Mouse (Mus musculus) intestine, embryonic 16.5 days (tissue): ENCODE data around the gene Ctdsp2. TPM values are rescaled to one million over a fixed set of nuclear protein-coding genes. Genes with fewer than 3 reads are reported as not detected.

ENCODE experiments used
- ATAC-seq: fragments of 200-750 bp; cut with Nextera tagmentation; 2 replicates; pipeline ENCODE4 v1.8.0; 2017; ENCODE audit warnings: moderate TSS enrichment, moderate library complexity
- H3K27ac ChIP-seq: fragments of 300-500 bp; sonication (generic); 2 replicates; pipeline ENCODE4 v1.5.1; 2014; ENCODE audit warnings: mild to moderate bottlenecking, low read length
- H3K27me3 ChIP-seq: fragments of 300-500 bp; sonication (generic); replicated peaks from 2 replicates; pipeline ENCODE4 v1.6.1; 2014; ENCODE audit warnings: low read length, control low read depth, mixed read lengths; ENCODE audit not compliant: control insufficient read depth, insufficient read depth
- H3K36me3 ChIP-seq: fragments of 300-500 bp; sonication (generic); 2 replicates; pipeline ENCODE4 v1.6.1; 2014; ENCODE audit warnings: low read length, control low read depth; ENCODE audit not compliant: control insufficient read depth, insufficient read depth
- H3K4me1 ChIP-seq: fragments of 300-500 bp; sonication (generic); 2 replicates; pipeline ENCODE4 v1.6.1; 2014; ENCODE audit warnings: low read length, control low read depth, mixed read lengths; ENCODE audit not compliant: control insufficient read depth, insufficient read depth
- H3K4me2 ChIP-seq: fragments of 300-500 bp; sonication (generic); 2 replicates; pipeline ENCODE4 v1.6.1; 2014; ENCODE audit warnings: low read depth, low read length, control low read depth
- H3K4me3 ChIP-seq: fragments of 300-500 bp; sonication (generic); 2 replicates; pipeline ENCODE4 v1.5.1; 2014; ENCODE audit warnings: mild to moderate bottlenecking, low read length
- H3K9ac ChIP-seq: fragments of 300-500 bp; sonication (generic); 2 replicates; pipeline ENCODE4 v1.6.1; 2014; ENCODE audit warnings: low read depth, low read length
- H3K9me3 ChIP-seq: fragments of 300-500 bp; sonication (generic); 2 replicates; pipeline ENCODE4 v1.6.1; 2016; ENCODE audit warnings: low read length, control low read depth; ENCODE audit not compliant: control insufficient read depth
- WGBS: fragments of 180-500 bp; shearing (Covaris S2); extraction: QIAGEN DNeasy Blood & Tissue Kit; methylation state at CpG from one replicate; pipeline ENCODE4 v1.1.7; 2014; 5-methylcytosine and 5-hydroxymethylcytosine counted together
- polyA plus RNA-seq: library from polyadenylated mRNA; unstranded; fragments of >200 nt; fragmentation: Nextera tagmentation; extraction: Ambion mirVana; gene quantifications from 2 replicates; pipeline ENCODE4 v1.2.1, GENCODE M21; 2015

The Ctdsp2 gene
- polyA plus RNA-seq, 1 experiment from 2014 or later: 41.2 TPM

DNA sequence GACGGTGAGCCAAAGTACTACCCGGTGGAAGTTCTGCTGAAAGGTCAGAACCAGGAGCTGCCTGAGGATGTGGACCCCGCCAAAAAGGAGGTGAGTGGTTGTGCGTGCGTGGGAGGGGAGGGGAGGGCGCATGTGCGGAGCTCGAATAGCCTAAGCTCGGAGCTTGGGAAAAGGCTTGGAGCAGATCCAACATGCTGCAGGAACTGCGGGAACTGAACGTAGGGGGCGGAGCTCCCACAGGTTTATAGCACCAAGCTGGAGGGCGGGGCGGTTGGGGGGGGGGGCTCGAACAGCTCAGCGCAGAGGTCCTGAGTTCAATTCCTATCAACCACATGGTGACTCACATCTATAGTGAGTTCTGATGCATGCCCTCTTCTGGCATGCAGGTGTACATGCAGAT, 39.9 kb downstream of the Ctdsp2 start:
- no peak for ATAC-seq
- no peak overlapping the region for H3K4me3 ChIP-seq

DNA sequence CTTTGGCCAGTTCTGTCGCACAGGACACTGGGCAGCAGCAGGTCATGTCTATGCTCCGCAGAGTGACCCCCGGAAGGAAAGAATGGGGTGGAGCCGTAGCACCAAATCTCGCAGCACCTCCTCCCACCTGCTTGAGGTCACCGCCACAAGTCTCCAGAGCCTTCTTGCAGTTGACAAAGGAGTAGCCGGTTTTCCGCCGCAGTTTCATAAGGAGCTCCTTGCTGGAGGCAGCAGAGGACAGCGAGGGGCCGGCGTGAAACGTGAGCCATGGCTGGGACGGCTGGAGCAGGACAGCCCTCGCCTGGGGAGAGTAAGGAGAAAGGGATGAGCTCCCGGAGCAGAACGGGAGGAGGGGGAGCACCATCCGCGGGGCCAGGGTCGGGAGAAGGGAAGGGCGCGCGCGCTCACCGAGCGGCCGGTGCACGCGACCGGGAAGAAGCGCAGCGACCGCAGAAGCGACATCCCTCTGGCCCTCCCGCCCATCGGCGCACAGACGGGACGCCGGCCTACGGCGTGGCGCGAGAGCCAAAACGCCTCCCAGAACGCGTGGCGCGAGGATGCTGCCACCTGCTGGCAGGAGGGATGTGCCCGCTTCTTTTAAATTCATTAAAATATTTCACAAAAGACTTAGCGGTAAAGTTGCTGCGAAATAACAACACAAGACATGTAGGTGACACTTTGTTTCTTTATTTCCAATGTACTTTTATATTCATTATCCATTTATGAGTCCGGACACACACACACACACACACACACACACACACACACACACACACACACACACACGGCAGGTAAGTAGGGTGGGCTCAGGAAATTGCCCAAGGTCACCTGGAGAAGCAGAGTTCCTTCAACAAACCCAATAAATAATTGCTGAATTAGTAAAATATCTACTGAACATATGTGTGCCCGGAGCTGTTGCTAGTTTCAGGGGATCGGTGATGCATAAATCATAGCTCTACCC, 52.1 kb downstream of the Ctdsp2 start, which contains the start of gene Tsfm:
TSS of gene Tsfm (minus strand) at position 505 of the 961 bp plus-strand sequence.
- 6% methylated on average over 56 of the region's 56 CpGs for WGBS
- H3K4me2 ChIP-seq: peak within 1 kb of the TSS; percentile 89
- ATAC-seq: peak; percentile 94
- H3K9ac ChIP-seq: peak within 1 kb of the TSS; percentile 96
- peaks cover 5% of the 10 kb centered on the region; the same call in 1 of the 2 replicates for H3K4me1 ChIP-seq
- peak within 1 kb of the TSS; percentile 94 for H3K4me3 ChIP-seq
- H3K36me3 ChIP-seq: peaks cover 2% of the 10 kb centered on the region
- peak within 1 kb of the TSS; percentile 74 for H3K27ac ChIP-seq
- H3K27me3 ChIP-seq: no peaks in the 10 kb centered on the region
- no peaks in the 10 kb centered on the region for H3K9me3 ChIP-seq

More for the DNA sequence above, 39.9 kb downstream of the Ctdsp2 start:
- Histone ChIP-seq H3K4me2 (no peak overlapping the region), H3K36me3 (no peaks in the 10 kb centered on the region), H3K27me3 (no peaks in the 10 kb centered on the region), H3K9ac (no peak overlapping the region), H3K27ac (no peak overlapping the region), H3K9me3 (no peaks in the 10 kb centered on the region), H3K4me1 (no peaks in the 10 kb centered on the region)
- 77% methylated on average over 16 of the region's 16 CpGs for WGBS

DNA sequence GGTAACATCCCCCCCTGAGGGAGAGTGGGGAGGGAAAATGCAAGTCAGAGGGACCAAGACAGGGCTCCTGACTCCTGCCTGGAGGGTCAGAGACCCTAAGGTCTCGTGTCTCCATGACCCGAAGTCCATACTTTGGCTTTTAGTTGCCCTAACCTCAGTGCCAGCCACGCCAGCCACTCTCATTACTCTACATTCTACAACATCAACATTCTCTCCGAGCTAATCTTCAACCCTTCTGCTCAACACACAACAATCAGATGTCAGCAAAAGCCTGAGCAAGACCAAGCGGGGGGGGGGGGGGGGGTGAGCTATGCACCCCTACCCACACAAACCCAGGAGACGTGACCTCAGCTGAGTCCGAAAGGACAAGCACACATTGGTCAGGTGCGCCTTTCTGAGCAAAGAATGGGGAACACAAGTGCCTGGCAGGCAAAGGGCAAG, 54.8 kb downstream of the Ctdsp2 start:
- H3K4me3 ChIP-seq: no peak overlapping the region
- H3K9me3 ChIP-seq: no peaks in the 10 kb centered on the region
- no peak for ATAC-seq
- H3K4me1 ChIP-seq: peaks cover 5% of the 10 kb centered on the region; the same call in 1 of the 2 replicates
- H3K27me3 ChIP-seq: no peaks in the 10 kb centered on the region
- no peak overlapping the region for H3K27ac ChIP-seq
- no peak overlapping the region for H3K4me2 ChIP-seq
- H3K36me3 ChIP-seq: no peaks in the 10 kb centered on the region
- no peak overlapping the region for H3K9ac ChIP-seq
- 80% methylated on average over 7 of the region's 8 CpGs for WGBS

DNA sequence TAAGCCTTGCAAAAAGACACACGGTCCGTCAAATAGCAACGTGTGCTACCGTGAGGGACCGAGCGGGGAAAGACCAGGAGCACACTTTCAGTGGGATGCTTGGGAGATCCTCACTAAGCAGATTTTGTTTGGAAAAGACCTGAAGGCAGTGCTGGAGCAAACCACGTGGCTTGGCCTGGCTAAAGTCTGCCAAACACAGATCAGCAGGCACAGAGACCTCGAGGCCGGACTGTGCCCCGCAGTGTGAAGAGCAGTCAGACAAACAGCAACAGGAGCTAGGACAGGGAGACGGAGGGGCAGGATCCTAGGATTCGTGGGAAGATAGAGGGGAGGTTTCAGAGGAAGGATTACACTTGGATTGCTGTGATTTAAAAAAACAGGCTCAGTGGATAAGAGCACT, 57.8 kb downstream of the Ctdsp2 start:
- no peaks in the 10 kb centered on the region for H3K9me3 ChIP-seq
- H3K9ac ChIP-seq: no peak overlapping the region
- no peak overlapping the region for H3K4me2 ChIP-seq
- H3K4me3 ChIP-seq: no peak overlapping the region
- 80% methylated on average over 12 of the region's 12 CpGs for WGBS
- H3K27ac ChIP-seq: no peak overlapping the region
- H3K4me1 ChIP-seq: no peaks in the 10 kb centered on the region
- H3K27me3 ChIP-seq: no peaks in the 10 kb centered on the region
- H3K36me3 ChIP-seq: no peaks in the 10 kb centered on the region
- no peak for ATAC-seq

DNA sequence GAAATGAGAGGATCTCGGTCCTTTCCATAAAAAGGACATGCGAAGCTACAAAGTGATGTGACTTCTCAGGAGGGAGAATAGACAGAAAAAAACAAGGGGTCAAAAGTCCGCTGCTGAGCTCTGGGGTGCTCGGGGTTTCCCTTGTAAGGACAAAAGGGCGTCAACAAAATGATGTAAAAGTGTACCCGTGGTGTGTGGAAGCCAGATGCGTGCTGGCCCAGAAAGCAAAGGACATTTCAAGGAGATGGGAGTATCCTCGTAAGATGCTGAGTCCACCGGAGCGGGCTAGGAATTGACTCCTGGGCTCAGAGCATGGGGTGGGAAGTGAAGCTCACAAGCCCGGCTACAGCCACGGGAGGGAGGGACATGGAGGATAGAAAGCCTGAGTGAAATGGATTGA, 59.1 kb downstream of the Ctdsp2 start:
- no peaks in the 10 kb centered on the region for H3K36me3 ChIP-seq
- no peak overlapping the region for H3K27ac ChIP-seq
- no peak overlapping the region for H3K4me3 ChIP-seq
- 76% methylated on average over 12 of the region's 12 CpGs for WGBS
- H3K4me1 ChIP-seq: peaks cover 3% of the 10 kb centered on the region; the same call in 1 of the 2 replicates
- H3K9ac ChIP-seq: no peak overlapping the region
- H3K9me3 ChIP-seq: no peaks in the 10 kb centered on the region
- no peak overlapping the region for H3K4me2 ChIP-seq
- no peaks in the 10 kb centered on the region for H3K27me3 ChIP-seq
- ATAC-seq: no peak

DNA sequence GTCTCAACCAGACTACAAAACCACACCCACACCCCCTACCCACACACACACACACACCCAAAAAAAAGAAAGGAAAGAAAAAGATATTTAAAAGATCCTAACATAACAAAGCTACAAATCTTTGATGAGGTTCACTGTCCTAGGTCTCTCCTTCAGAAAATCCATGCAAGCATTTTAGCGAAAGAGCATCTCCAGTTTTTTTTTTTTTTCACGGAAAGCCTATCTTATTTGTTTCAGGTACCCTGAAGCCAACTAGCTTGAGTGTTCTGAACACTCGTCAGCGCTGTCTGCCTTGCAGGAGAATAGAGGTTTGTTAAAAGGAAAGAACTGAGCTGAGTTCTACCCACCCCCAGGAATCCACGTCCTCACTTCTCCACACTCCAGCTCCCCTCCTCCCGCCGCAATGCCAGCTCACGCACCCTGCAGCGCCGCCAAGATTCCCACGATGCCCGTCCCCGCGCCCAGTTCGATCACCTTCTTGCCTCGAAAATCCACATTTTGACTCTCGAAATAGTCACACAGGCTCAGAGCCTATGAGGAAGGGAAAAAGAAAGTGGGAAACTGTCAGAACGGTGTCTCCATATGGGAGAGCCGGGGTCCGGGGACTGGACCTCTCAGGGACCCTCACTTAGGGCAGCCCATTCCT, 62.2 kb downstream of the Ctdsp2 start:
- Histone ChIP-seq H3K27ac (no peak overlapping the region), H3K4me2 (peak overlapping the region; percentile 97), H3K4me1 (peaks cover 7% of the 10 kb centered on the region; the same call in 1 of the 2 replicates), H3K36me3 (0 out of 2 replicates have a peak, but pooled peaks cover 3% of the 10 kb centered on the region), H3K27me3 (no peaks in the 10 kb centered on the region), H3K4me3 (peak overlapping the region; percentile 96), H3K9ac (peak overlapping the region; percentile 80), H3K9me3 (no peaks in the 10 kb centered on the region)
- 3% methylated on average over 20 of the region's 20 CpGs for WGBS
- peak; percentile 7; the same call in 1 of the 2 replicates for ATAC-seq

DNA sequence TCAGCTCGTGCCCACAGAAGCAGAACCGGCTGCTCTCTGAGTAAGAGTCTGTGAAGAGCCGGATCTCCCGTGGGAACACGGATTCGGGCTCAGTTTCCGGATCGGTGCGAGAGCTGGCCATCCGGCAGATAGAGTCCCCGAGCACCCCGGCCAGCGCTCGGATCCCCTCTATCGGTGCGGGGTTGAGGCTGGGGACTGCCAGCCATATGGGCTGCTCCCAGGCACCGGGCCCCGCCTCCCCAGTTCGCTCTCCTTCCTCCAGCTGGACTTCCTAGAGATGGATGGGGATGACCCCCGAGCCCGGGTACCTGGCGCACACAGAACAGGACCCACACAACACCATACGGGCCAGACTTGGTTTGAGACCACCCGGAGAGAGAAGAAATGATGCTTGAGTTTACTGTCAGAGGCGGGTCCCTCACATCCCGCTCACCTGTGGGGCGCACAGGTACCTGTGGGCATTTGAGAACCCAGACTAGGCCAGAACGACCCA, 62.8 kb downstream of the Ctdsp2 start, which contains the start of the genes Mettl1 and Eef1akmt3:
TSS of gene Mettl1 (plus strand) at position 141 of the 493 bp plus-strand sequence.
TSS of gene Eef1akmt3 (minus strand) at position 240 of the 493 bp plus-strand sequence.
- Histone ChIP-seq H3K9ac (peak within 1 kb of the TSS; percentile 80), H3K27me3 (no peaks in the 10 kb centered on the region), H3K4me2 (peak within 1 kb of the TSS; percentile 97), H3K4me3 (peak within 1 kb of the TSS; percentile 96), H3K4me1 (peaks cover 7% of the 10 kb centered on the region; the same call in 1 of the 2 replicates), H3K9me3 (no peaks in the 10 kb centered on the region), H3K27ac (0 out of 2 replicates have a peak within 1 kb of the TSS, but pooled peaks have one; percentile 66), H3K36me3 (0 out of 2 replicates have a peak, but pooled peaks cover 3% of the 10 kb centered on the region)
- under 1% methylated on average over 28 of the region's 28 CpGs for WGBS
- ATAC-seq: peak; percentile 76

DNA sequence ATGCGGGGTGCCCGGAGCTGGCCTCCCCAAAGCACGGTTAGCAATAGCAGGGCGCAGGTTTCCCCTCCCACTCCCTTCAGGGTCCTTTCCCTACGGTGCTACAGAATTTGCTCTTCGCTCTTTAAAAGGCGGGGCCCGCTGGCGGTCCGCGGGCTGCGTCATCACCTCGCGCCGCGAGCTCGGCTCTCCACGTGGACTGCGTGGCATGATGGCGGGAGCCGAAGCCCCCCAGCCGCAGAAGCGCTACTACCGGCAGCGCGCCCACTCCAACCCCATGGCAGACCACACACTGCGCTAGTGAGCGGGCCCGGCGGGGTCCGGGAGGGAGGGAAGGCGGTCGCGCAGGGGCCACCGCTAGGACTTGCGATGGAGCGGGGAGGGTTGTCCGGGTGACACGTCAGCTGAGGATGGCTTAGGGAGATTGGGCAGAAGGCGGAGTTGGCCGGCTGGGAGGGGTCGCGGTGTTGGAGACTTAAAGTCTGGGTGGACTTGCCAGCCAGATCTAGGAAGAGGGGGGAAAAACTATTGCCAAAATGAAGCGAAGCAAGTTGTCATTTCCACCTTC, 63.3 kb downstream of the Ctdsp2 start:
- Histone ChIP-seq H3K4me1 (peaks cover 7% of the 10 kb centered on the region; the same call in 1 of the 2 replicates), H3K9ac (peak overlapping the region; percentile 80), H3K4me3 (peak overlapping the region; percentile 96), H3K27me3 (no peaks in the 10 kb centered on the region), H3K27ac (0 out of 2 replicates have a peak overlapping the region, but pooled peaks have one; percentile 66), H3K36me3 (0 out of 2 replicates have a peak, but pooled peaks cover 3% of the 10 kb centered on the region), H3K9me3 (no peaks in the 10 kb centered on the region), H3K4me2 (peak overlapping the region; percentile 97)
- ATAC-seq: peak; percentile 91
- WGBS: under 1% methylated on average over 44 of the region's 44 CpGs
